Mouse (Mus musculus): ENCODE measurements at regions not wholly inside any gene's neighbourhood (a gene's known extent, or its start where the extent isn't known, plus 50 kb on each side); places are given as distances from the start of the nearest gene placed in this dataset.

DNA sequence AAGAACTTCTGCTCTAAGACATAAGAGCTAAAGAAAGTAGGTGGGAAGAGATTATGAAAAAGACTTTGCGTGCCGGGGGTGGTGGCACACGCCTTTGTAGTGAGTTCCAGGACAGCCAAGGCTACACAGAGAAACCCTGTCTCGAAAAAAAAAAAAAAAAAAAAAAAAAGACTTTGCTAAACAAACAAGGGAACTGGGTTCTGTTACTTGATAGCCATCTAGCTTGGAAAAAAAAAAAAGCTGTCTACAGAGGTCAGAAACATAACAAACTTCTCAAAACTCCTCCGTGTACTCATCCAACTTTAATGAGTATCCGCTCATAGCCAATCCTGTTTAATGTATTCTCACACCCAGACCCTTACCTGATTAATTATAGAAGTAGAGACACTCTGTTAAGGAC, 83.4 kb upstream of the Chd2 start:
- Histone ChIP-seq H3K27me3 (ENCODE audit: control insufficient read depth, insufficient read depth, low read length, poor library complexity, severe bottlenecking) (no peaks in the 10 kb centered on the region), H3K36me3 (ENCODE audit: control insufficient read depth, insufficient read depth, low read length, poor library complexity, severe bottlenecking) (no peaks in the 10 kb centered on the region)
- no peak for DNase-seq (ENCODE audit: low read depth, low spot score)

DNA sequence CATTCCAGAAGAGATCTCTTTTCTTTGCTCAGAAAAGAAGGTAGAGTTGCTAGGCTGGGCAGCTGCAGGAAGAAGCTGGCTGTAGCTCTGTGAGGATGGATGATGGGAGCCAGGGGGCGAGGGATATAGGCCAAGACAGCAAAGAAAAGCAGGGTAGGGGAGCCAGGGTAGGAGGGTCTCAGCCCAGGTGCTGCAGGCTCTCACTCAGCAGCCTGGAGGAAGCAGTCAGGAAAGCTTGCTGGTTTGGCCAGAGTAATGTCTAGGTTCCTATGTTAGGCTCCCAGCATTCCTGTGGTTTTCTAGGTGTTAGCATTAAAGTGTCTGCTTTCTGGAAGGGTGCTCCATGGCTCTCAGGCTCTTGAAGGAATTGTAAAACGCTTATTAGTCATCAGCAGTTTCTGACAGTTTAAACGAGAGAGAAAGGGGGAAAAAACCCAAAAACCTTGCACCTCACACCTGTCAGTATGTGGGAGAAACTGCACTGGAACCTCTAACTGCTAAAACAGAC, 82.5 kb upstream of the Chd2 start:
- Histone ChIP-seq H3K27me3 (ENCODE audit: control insufficient read depth, insufficient read depth, low read length, poor library complexity, severe bottlenecking) (no peaks in the 10 kb centered on the region), H3K36me3 (ENCODE audit: control insufficient read depth, insufficient read depth, low read length, poor library complexity, severe bottlenecking) (no peaks in the 10 kb centered on the region)
- no peak for DNase-seq (ENCODE audit: low read depth, low spot score)

DNA sequence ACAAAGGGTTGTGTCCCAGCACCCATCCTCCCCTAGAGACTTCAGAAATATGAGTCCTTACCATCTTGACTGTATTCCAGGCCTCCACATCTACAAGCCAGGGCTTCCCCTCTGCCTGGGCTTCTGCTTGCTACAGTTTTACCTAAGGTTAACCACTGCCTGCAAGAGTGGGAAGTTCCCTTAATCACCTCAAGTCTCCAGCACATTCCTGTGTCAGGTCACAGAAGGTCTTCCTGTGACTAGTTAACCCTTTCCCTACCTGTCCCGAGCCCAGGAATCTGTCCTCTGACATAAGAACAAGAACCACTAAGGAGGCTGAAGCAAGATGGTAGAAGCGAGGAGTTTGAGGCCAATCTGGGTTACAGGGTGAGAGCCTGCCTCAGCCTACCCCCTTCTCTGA, 80.8 kb upstream of the Chd2 start:
- DNase-seq (ENCODE audit: low read depth, low spot score): no peak
- no peaks in the 10 kb centered on the region for H3K27me3 ChIP-seq (ENCODE audit: control insufficient read depth, insufficient read depth, low read length, poor library complexity, severe bottlenecking)
- no peaks in the 10 kb centered on the region for H3K36me3 ChIP-seq (ENCODE audit: control insufficient read depth, insufficient read depth, low read length, poor library complexity, severe bottlenecking)

DNA sequence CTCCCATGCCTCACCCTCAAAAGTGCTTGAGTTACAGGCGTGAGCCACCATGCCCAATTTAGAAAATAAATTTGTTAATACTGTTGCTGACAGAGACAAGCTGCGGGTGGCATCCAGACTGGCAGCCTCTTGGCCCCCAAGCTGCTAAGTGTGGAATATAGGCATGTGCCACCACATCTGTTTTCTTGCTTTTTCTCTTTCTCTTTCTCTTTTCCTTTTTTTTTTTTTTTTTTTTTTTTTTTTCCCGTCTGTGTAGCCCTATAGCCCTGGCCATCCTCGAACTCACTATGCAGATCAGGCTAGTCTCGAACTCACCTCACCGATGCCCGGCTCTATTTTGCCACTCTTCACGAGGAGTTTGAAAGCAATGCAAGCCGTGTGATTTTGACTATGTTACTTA, 78.7 kb upstream of the Chd2 start:
- Histone ChIP-seq H3K27me3 (ENCODE audit: control insufficient read depth, insufficient read depth, low read length, poor library complexity, severe bottlenecking) (no peaks in the 10 kb centered on the region), H3K36me3 (ENCODE audit: control insufficient read depth, insufficient read depth, low read length, poor library complexity, severe bottlenecking) (no peaks in the 10 kb centered on the region)
- DNase-seq (ENCODE audit: low read depth, low spot score): no peak

DNA sequence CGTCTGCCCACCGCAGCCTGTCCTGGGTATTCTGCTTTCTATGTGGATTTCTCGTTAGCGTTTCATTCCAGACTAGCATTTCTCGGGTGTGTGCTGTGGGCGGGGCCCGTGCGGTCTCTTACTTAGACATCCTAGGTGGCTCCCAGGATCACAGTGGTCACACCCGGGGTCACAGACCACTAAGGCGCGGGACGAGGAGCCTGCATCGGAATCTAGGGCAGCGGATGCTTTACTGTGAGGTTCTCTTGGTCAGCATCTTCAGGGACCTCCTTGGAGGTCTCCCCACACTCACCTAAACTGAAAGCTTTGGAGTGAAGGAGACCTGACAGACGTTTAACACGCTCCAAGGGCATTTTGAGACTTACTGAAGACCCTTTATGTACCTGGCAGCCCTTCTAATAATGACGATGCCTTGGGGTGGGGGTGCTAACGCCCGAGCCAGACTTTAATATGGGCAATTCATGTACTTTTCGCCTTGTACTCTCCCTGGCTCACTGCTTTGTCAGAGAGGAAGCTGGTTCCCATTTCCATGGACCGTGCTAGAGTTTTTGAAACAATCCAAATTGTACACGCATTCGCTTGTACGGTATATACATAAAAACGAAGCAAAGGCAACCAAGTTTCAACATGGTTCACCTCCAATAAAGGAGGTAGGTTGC, 77.3 kb upstream of the Chd2 start:
- no peak for DNase-seq (ENCODE audit: low read depth, low spot score)
- Histone ChIP-seq H3K36me3 (ENCODE audit: control insufficient read depth, insufficient read depth, low read length, poor library complexity, severe bottlenecking) (no peaks in the 10 kb centered on the region), H3K27me3 (ENCODE audit: control insufficient read depth, insufficient read depth, low read length, poor library complexity, severe bottlenecking) (no peaks in the 10 kb centered on the region)

DNA sequence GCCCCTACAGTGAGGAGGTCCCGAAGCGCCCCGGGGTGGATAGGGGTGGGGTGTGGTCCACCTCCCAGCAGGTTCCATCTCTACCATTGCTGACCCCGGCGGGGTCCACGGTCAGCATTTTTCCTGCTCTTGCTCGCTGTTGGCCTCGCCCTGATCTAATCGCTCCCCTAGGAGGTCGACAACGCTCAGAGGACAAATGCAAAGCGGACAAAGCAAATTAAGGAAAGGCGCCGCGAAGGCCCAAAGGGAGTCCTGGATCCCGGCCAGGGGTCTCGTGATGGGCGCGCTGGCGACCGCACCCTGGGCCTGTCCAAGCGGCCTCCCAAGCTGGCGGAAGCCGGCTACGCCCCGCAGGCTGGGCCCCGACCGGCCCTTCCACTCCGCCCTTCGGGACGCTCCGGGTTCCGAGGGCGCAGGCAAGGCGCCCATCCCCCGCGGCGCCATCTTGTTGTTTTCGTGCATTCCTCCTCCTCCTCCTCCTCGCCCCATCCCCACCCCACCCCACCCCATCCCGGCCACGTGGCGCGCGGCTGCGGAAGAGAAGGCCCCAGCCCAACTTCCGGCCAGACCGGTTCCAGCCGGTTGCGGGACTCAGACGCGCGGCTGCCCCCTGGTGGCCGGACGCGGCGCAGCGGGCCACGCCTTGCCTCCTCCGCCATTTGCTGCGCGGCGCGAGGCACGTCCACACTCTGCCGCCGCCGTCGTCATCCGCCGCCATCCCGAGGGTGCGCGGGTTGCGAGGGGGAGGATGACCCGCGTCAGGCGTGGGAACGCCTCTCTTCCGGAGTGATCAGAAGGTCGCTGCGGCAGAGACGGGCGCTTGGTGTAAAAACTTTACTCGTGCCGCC, 76.5 kb upstream of the Chd2 start:
- no peaks in the 10 kb centered on the region for H3K36me3 ChIP-seq (ENCODE audit: control insufficient read depth, insufficient read depth, low read length, poor library complexity, severe bottlenecking)
- DNase-seq (ENCODE audit: low read depth, low spot score): peak; percentile 99
- H3K27me3 ChIP-seq (ENCODE audit: control insufficient read depth, insufficient read depth, low read length, poor library complexity, severe bottlenecking): no peaks in the 10 kb centered on the region

DNA sequence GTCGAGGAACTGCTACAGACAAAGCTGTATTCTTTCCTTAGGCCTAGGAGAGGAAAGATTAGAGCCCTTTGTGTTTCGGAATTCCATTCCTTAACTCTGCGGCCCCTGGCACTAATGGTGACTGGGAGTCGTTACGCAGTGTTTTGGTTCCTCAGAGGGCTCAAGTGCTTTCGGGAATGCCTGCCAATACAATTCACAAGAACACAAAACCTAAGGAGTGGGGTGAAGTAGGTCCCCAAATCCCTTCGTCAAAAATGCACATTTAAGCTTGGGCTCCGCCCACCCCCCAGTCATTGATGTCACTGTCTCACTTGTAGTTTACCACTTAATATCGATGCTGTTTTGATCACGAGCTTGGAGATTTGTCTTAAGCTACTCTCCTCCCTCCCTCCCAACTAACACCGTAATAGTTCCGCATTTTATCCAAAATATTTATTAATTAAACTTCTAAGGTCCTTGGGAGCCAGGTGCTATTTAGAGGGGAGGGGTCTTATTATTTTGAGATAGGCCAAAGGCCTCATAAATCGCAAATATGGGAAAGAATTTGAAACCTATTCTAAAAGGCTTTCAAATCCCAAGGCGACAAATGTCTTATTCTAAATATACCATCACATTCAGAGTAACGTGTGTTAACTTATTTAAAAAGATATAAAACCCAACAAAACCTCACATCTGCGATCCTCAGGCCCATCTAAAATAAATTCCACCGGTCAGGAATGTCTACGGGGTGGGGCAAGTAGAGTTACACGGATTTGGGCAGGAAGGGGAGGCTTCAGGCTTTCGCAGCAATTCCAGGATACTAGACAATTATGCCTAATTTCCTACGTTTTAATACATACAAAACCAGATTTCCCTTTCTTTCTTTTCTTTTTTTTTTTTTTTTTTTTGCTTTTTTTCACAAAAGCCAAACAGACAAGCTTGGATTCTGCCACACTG, 75.6 kb upstream of the Chd2 start:
- H3K36me3 ChIP-seq (ENCODE audit: control insufficient read depth, insufficient read depth, low read length, poor library complexity, severe bottlenecking): no peaks in the 10 kb centered on the region
- DNase-seq (ENCODE audit: low read depth, low spot score): peak; percentile 81
- no peaks in the 10 kb centered on the region for H3K27me3 ChIP-seq (ENCODE audit: control insufficient read depth, insufficient read depth, low read length, poor library complexity, severe bottlenecking)

DNA sequence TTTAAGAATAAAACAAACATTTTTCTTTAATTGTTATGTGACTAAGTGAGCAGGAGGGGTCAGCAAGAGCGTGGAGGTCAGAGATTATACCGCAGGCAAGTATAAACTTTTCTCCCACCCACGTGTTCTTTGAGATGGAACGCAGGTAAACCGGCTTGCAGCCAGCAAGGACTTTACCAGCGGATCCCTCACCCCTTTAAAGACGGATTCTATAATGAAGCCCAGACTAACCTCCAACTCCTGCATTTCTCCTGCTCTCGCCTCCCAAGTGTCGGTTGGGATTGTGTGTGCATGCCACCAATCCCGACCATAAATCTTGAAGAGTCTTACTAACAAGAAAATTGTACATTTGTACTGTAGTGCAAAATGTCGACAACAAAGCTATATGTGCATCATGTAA, 74.4 kb upstream of the Chd2 start:
- DNase-seq (ENCODE audit: low read depth, low spot score): no peak
- no peaks in the 10 kb centered on the region for H3K36me3 ChIP-seq (ENCODE audit: control insufficient read depth, insufficient read depth, low read length, poor library complexity, severe bottlenecking)
- H3K27me3 ChIP-seq (ENCODE audit: control insufficient read depth, insufficient read depth, low read length, poor library complexity, severe bottlenecking): no peaks in the 10 kb centered on the region

DNA sequence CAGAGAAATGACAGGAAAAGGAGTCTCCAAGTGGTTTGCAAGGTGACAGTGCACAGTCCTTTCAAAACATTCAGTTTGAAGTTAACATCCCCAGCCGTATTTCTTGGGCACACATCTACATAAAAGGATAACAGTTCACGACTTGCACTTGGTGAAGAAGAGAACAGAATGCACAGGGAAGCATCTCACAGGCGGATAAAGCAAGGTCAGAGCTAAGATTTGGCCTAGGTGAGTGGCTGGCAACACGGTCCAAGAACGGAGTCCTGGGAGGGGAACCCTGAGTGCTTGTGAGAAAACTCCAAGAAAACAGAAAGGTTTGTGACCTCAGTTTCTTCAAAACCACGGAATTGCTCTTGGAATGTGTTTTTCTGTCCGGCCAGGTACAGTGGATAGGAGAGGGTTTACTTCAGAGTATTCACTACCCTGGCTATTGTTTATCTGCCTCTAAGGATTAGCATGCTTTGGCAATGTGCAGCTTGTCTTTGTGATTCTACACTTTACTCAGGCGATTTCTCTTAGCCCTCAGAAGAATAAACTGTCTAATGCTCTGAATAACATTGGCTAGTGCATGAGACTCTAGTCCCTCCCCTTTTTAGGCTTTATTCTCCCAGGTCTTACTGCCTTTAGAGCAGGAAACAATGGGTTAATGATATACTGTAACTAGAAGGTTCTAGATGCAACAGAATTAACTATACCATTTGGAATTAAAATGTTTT, 73.4 kb upstream of the Chd2 start:
- no peaks in the 10 kb centered on the region for H3K27me3 ChIP-seq (ENCODE audit: control insufficient read depth, insufficient read depth, low read length, poor library complexity, severe bottlenecking)
- no peak for DNase-seq (ENCODE audit: low read depth, low spot score)
- H3K36me3 ChIP-seq (ENCODE audit: control insufficient read depth, insufficient read depth, low read length, poor library complexity, severe bottlenecking): no peaks in the 10 kb centered on the region

DNA sequence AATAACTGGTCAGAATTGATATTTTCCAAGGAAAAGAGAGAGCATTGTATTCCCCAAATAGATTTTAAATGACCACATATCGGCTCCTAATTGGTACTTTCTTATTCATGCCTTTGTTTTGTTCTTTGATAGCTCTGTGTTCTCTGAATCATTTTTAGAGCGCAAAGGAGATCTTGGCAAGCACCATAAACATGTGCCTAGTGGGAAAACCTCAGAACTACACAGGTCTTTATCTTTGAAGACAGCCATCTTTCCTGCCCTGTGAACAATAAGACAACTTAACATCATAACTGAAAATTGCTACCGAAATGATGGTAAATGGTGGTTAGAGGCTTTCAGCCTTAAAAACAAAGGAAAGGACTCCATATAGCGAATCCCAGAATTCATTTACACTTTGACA, 72.7 kb upstream of the Chd2 start:
- H3K27me3 ChIP-seq (ENCODE audit: control insufficient read depth, insufficient read depth, low read length, poor library complexity, severe bottlenecking): no peaks in the 10 kb centered on the region
- H3K36me3 ChIP-seq (ENCODE audit: control insufficient read depth, insufficient read depth, low read length, poor library complexity, severe bottlenecking): no peaks in the 10 kb centered on the region
- DNase-seq (ENCODE audit: low read depth, low spot score): no peak

DNA sequence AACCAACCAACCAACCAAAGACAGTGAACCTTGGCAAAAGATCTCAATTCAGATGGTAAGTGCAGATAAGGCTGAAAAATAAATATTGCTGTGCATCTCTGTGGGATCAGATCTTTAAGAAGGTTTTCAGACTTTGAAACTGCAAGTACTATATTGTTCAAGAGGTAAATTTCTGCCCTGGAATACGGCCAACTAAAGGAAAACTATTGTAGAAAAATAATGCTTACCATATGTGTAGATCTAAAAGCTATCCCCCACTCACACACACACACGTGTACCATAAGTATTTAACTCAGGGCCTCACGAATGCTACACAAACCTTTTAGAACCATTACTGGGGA, 71.1 kb upstream of the Chd2 start:
- no peaks in the 10 kb centered on the region for H3K36me3 ChIP-seq (ENCODE audit: control insufficient read depth, insufficient read depth, low read length, poor library complexity, severe bottlenecking)
- H3K27me3 ChIP-seq (ENCODE audit: control insufficient read depth, insufficient read depth, low read length, poor library complexity, severe bottlenecking): no peaks in the 10 kb centered on the region
- DNase-seq (ENCODE audit: low read depth, low spot score): no peak

DNA sequence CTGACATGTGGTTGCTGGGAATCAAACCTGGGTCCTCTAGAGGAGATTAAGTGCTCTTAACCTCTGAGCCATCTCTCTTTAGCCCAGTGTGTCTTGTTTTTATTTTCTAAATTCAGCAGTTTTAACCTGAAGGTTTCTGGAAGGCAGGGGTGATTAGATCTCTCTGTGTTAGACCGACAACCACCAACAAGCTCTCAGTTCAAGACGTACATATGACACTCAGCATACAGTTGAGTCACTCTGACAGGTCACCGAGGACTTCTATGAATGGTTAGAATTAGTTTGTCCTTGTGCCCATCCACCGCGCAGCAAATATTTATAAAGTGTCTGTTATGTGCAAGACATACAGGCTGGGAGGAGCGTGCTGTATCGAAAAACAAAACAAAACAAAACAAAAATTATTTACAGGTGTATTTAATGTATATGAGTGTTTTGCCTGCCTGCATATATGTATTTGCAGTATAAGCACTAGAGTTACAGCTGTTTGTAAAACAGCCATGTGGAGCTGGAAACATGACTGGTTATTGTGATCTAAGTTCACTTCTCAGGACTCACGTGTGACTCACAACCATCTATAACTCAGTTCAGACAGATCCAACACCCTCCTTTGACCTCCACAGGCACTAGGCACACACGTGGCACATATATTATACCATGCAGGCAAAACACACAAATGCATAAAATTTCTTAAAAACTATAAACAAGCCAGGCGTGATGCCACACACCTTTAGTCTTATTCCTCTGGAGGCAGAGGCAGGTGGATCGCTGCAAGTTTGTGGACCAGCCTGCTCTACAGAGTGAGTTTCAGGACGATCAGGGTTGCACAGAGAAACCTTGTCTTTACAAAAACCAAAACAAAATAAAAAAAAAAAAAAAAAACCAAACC, 70.5 kb upstream of the Chd2 start:
- Histone ChIP-seq H3K27me3 (ENCODE audit: control insufficient read depth, insufficient read depth, low read length, poor library complexity, severe bottlenecking) (no peaks in the 10 kb centered on the region), H3K36me3 (ENCODE audit: control insufficient read depth, insufficient read depth, low read length, poor library complexity, severe bottlenecking) (no peaks in the 10 kb centered on the region)
- no peak for DNase-seq (ENCODE audit: low read depth, low spot score)

DNA sequence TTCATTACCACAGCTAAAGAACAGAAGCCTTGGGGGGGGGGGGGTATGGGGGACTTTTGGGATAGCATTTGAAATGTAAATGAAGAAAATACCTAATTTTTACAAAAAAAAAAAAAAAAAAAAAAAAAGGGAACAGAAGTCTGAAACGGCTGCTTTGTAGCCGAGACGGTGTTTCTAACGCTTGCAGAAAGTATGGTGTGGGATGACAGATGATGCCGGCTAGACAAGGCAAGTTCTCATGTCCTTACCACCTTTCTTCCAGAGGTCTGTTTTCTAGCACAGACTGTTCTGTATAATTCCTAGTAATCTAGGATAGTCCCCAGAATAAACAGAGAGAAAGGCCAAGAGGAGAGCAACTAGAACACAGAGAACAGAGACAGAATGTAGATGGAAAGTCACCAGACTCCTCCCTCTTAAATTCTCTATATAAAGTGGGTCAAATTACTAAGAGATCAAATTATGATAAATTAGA, 67.2 kb upstream of the Chd2 start:
- Histone ChIP-seq H3K36me3 (ENCODE audit: control insufficient read depth, insufficient read depth, low read length, poor library complexity, severe bottlenecking) (no peaks in the 10 kb centered on the region), H3K27me3 (ENCODE audit: control insufficient read depth, insufficient read depth, low read length, poor library complexity, severe bottlenecking) (no peaks in the 10 kb centered on the region)
- no peak for DNase-seq (ENCODE audit: low read depth, low spot score)

Measured in splenic B cell, adult 2 months (primary cell).